Mouse (Mus musculus) layer of hippocampus, adult 6 months (tissue): Measurements from ENCODE around the gene Bicd1. TPM values are rescaled to one million over a fixed set of nuclear protein-coding genes. Genes with fewer than 3 reads are reported as not detected.

ENCODE experiments used
- long read RNA-seq, 2 experiments: library from polyadenylated mRNA; unstranded; transcript quantifications; one replicate each; pipeline ENCODE4 v2.0.0; 2019 to 2020
- microRNA-seq: library from miRNA; unstranded; fragments of <30 nt; microRNA quantifications from one replicate; pipeline ENCODE4 v1.2.0, GENCODE M21; 2020
- polyA plus RNA-seq: library from polyadenylated mRNA; unstranded; fragments of <200 nt; fragmentation: Nextera tagmentation; gene quantifications from 2 replicates; pipeline ENCODE4 v1.2.3, GENCODE M21; 2021

The Bicd1 gene
- polyA plus RNA-seq = 13.8 and 14.5 TPM in 2 replicates
- long read RNA-seq, experiment 1, full-length matches to known transcripts = 11 of 34 reads
- long read RNA-seq, experiment 1, partial matches to known transcripts = 14 of 34 reads
- long read RNA-seq, experiment 1, other reads (novel, unspliced or antisense) = 9 of 34 reads
- long read RNA-seq, experiment 2, full-length matches to known transcripts = 53 of 112 reads
- long read RNA-seq, experiment 2, partial matches to known transcripts = 45 of 112 reads
- long read RNA-seq, experiment 2, other reads (novel, unspliced or antisense) = 14 of 112 reads

GRCm38 (mm10) chr6:149408833-149409332 lies at the start of gene Bicd1:
Bicd1 (plus strand) TSS chr6:149408886.

Small RNA genes within 50 kb of the gene (microRNA-seq; reads per million reads assigned to microRNA genes)
- gene Gm24307 = not detected

Other genes with a start within 250 kb of the Bicd1 start
- 36.2 and 37.3 TPM in 2 replicates for gene Amn1, start 220.2 kb upstream of the Bicd1 start, polyA plus RNA-seq
- gene Resf1, start 99.5 kb upstream of the Bicd1 start, polyA plus RNA-seq = 5.2 and 5.9 TPM in 2 replicates